Mouse (Mus musculus): ENCODE data around the gene Crcp.

DNA sequence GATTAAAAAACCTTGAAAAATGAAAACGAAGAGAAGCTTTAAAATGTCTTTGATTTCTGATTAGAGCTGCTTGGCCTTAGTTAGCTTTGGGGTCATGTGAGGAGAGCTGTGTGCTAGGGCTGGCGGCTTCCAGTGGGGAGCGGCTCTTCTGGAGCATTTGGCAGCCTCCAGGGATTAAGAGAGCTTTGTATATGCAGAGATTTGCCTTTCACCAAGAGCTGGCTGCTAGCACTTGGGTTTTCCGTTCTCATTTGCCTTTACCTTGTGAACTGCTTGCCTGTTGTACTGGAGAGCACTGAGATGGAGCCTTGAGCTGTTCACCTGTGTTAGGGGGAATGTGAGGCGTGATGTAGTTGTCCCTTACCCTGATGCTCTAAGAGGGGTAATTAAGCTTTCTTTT, 23.4 kb downstream of the Crcp start:
- TF ChIP-seq POLR2A (IDR thresholded peaks at IDR 0.05; ENCODE audit: low read depth, low read length) (no peak), CTCF (IDR thresholded peaks at IDR 0.05; ENCODE audit: extremely low read depth, insufficient read length, insufficient replicate concordance, low read depth, low read length) (no peak)
